Mouse (Mus musculus) heart, postnatal 4 days (tissue): ENCODE results near the gene Zfp874b. TPM values are rescaled to one million over a fixed set of nuclear protein-coding genes. Genes with fewer than 3 reads are reported as not detected.
"Not testable (repeated sequence)": the region's sequence is repeated elsewhere in the genome, so short reads cannot be mapped to it uniquely, and the experiment has no call there.

Experiments
- DNase-seq: peaks from one replicate; pipeline ENCODE4 v3.0.0; 2021
- total RNA-seq, 2 experiments: library from RNA; stranded (reverse); gene quantifications; 2 replicates each; pipeline ENCODE4 v1.2.3; 2021

The Zfp874b gene
- 1 to 10 TPM; 4.8 to 6.3 TPM for total RNA-seq

GRCm38 (mm10) chr13:67483625-67484423, at the start of gene Zfp874b:
TSS of gene Zfp874b (minus strand) at chr13:67484258.
- peak; percentile 83 for DNase-seq

- DNase-seq: no peak
These were observed 43.1 kb upstream of the Zfp874b start for GRCm38 (mm10) chr13:67527049-67527730.

GRCm38 (mm10) chr13:67525753-67526410, 41.8 kb upstream of the Zfp874b start, which contains the start of the genes Gm26965 and Zfp87:
TSS of gene Gm26965 (minus strand) at chr13:67526151.
TSS of gene Zfp87 (minus strand) at chr13:67526177.
- peak; percentile 92 for DNase-seq

- DNase-seq: no peak
These were observed 16.9 kb upstream of the Zfp874b start for GRCm38 (mm10) chr13:67500908-67501307.

GRCm38 (mm10) chr13:67500084-67500719, 16.1 kb upstream of the Zfp874b start, which contains the start of gene Zfp58:
TSS of gene Zfp58 (minus strand) at chr13:67500555.
- DNase-seq: peak; percentile 80

GRCm38 (mm10) chr13:67495631-67496030, 11.6 kb upstream of the Zfp874b start:
- no peak for DNase-seq

GRCm38 (mm10) chr13:67484424-67484811, 360 bp upstream of the Zfp874b start:
- no peak for DNase-seq

GRCm38 (mm10) chr13:67481528-67481927, 2.5 kb downstream of the Zfp874b start:
- no peak for DNase-seq

GRCm38 (mm10) chr13:67469274-67469673, 14.8 kb downstream of the Zfp874b start:
- no peak for DNase-seq

GRCm38 (mm10) chr13:67463506-67464185, 20.4 kb downstream of the Zfp874b start:
- not testable (repeated sequence) for DNase-seq

- DNase-seq: no peak
These were observed 32.1 kb downstream of the Zfp874b start for GRCm38 (mm10) chr13:67452021-67452309.

- DNase-seq: peak; percentile 86
These were observed 32.7 kb downstream of the Zfp874b start, which contains the start of gene Zfp874a for GRCm38 (mm10) chr13:67451172-67452020. TSS of gene Zfp874a (minus strand) at chr13:67451624.

- not testable (repeated sequence) for DNase-seq
These were observed 47.0 kb downstream of the Zfp874b start for GRCm38 (mm10) chr13:67437095-67437494.

- DNase-seq: no peak
These were observed 55.9 kb downstream of the Zfp874b start for GRCm38 (mm10) chr13:67428116-67428515.

GRCm38 (mm10) chr13:67425699-67426098, 58.4 kb downstream of the Zfp874b start:
- not testable (repeated sequence) for DNase-seq

GRCm38 (mm10) chr13:67422532-67422931, 61.5 kb downstream of the Zfp874b start:
- not testable (repeated sequence) for DNase-seq
